Mouse (Mus musculus): ENCODE measurements around the gene Tnni2.

DNA sequence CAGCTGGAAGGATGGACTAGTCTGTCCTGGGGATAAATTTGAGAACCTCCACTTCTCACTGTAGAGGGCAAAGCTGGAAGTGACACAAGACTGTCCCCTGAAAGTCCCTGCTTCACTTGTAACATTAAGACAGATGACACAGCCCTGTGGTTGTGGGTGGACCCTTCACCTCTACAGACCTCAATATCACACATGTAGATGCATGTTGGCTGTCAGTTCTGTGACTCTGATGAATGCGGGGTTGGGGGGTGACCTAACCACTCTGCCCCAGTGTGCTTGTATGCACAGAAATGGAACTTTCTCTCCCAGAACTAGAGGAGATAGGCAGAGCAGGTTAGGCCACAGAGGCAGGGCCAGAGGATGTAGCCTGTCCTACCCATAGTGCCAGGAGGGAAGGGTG, 45.0 kb upstream of the Tnni2 start:
- TF ChIP-seq ZC3H11A (IDR thresholded peaks at IDR 0.05; ENCODE audit: borderline replicate concordance, low read depth, low read length), result no peak
- TF ChIP-seq HCFC1 (IDR thresholded peaks at IDR 0.05; ENCODE audit: borderline replicate concordance, insufficient read depth, low read length), result no peak
- TF ChIP-seq MAFK (IDR thresholded peaks at IDR 0.05; ENCODE audit: insufficient read depth, low read depth, low read length), result no peak
